Mouse (Mus musculus) CH12.LX (cell line): Measurements from ENCODE around the gene Vta1. TPM values are rescaled to one million over a fixed set of nuclear protein-coding genes. Genes with fewer than 3 reads are reported as not detected.

ENCODE experiments used
- DNase-seq: peaks from one replicate; pipeline ENCODE4 v3.0.0-alpha.2; 2013; ENCODE audit errors: extremely low read depth
- H3K27ac ChIP-seq: 2 replicates; pipeline ENCODE4 v1.5.1; 2012; ENCODE audit warnings: low read depth, mild to moderate bottlenecking, control low read depth, moderate library complexity; ENCODE audit not compliant: insufficient read depth
- H3K27me3 ChIP-seq: replicated peaks from 2 replicates; pipeline ENCODE3; 2012; ENCODE audit warnings: inconsistent platforms
- H3K36me3 ChIP-seq, 2 experiments: replicated peaks in 1 of 2; 2 replicates each; pipeline versions ENCODE3 to v1.6.1; 2012; ENCODE audit warnings: inconsistent platforms in 1 of 2, low read length in 1 of 2, mild to moderate bottlenecking in 1 of 2, mixed read lengths in 1 of 2, moderate library complexity in 1 of 2; ENCODE audit not compliant: control insufficient read depth in 1 of 2, insufficient read depth in 1 of 2
- H3K4me1 ChIP-seq, 2 experiments: 2 replicates each; pipeline ENCODE4 v1.6.1; 2012; ENCODE audit warnings: inconsistent platforms in 1 of 2, moderate library complexity in 1 of 2; ENCODE audit not compliant: insufficient read depth in 2 of 2, control insufficient read depth in 1 of 2
- H3K4me2 ChIP-seq: 2 replicates; pipeline ENCODE4 v1.6.1; 2012; ENCODE audit warnings: low read depth, mild to moderate bottlenecking, control low read depth; ENCODE audit not compliant: poor library complexity, insufficient read depth, severe bottlenecking
- H3K4me3 ChIP-seq, 3 experiments: fragments of 150-350 bp in 1 of 3; sonication (generic) in 1 of 3; replicated peaks in 1 of 3; 2 replicates each; pipeline versions ENCODE3 to v1.5.1; 2011 to 2012; ENCODE audit warnings: low read depth in 2 of 3, low read length in 2 of 3, mild to moderate bottlenecking in 2 of 3, moderate library complexity in 2 of 3, control low read depth in 1 of 3, improper control_type of control experiment in 1 of 3, inconsistent platforms in 1 of 3, mixed read lengths in 1 of 3; ENCODE audit not compliant: poor library complexity in 1 of 3
- H3K79me2 ChIP-seq: replicated peaks from 2 replicates; pipeline ENCODE4 v1.6.1; 2012; ENCODE audit warnings: mild to moderate bottlenecking, moderate library complexity; ENCODE audit not compliant: control insufficient read depth, poor library complexity, insufficient read depth, severe bottlenecking; ENCODE audit errors: extremely low read depth
- H3K9ac ChIP-seq: 2 replicates; pipeline ENCODE4 v1.6.1; 2012; ENCODE audit warnings: low read depth, mild to moderate bottlenecking, control low read depth, moderate library complexity; ENCODE audit not compliant: insufficient read depth
- H3K9me3 ChIP-seq: replicated peaks from 2 replicates; pipeline ENCODE3; 2012; ENCODE audit warnings: low read length, inconsistent platforms, mixed read lengths
- BHLHE40 ChIP-seq: IDR thresholded peaks from 2 replicates; pipeline ENCODE4 v1.6.1; 2011; ENCODE audit warnings: mild to moderate bottlenecking, low read depth, low read length, improper control_type of control experiment
- CHD1 ChIP-seq: IDR thresholded peaks from 2 replicates; pipeline ENCODE4 v1.6.1; 2012; ENCODE audit warnings: low read depth, low read length, improper control_type of control experiment, inconsistent platforms
- CHD2 ChIP-seq: IDR thresholded peaks from 2 replicates; pipeline ENCODE4 v1.6.1; 2011; ENCODE audit warnings: low read length, improper control_type of control experiment
- CTCF ChIP-seq, 2 experiments: IDR thresholded peaks in 1 of 2; conservative IDR thresholded peaks in 1 of 2; 2 replicates each; pipeline ENCODE4 v1.5.1; 2011 to 2012; ENCODE audit warnings: low read depth in 2 of 2, low read length in 2 of 2, improper control_type of control experiment in 1 of 2, inconsistent platforms in 1 of 2, mild to moderate bottlenecking in 1 of 2, moderate library complexity in 1 of 2
- E2F4 ChIP-seq: IDR thresholded peaks from 2 replicates; pipeline ENCODE4 v1.6.1; 2011; ENCODE audit warnings: low read depth, low read length, improper control_type of control experiment; ENCODE audit not compliant: insufficient replicate concordance
- ELF1 ChIP-seq: IDR thresholded peaks from 2 replicates; pipeline ENCODE4 v1.6.1; 2014; ENCODE audit warnings: low read depth, mild to moderate bottlenecking, inconsistent platforms, low read length, improper control_type of control experiment
- EP300 ChIP-seq: IDR thresholded peaks from 2 replicates; pipeline ENCODE4 v1.6.1; 2011; ENCODE audit warnings: low read length, improper control_type of control experiment
- GABPA ChIP-seq: IDR thresholded peaks from 2 replicates; pipeline ENCODE4 v1.6.1; 2012; ENCODE audit warnings: low read depth, low read length, improper control_type of control experiment, inconsistent platforms; ENCODE audit not compliant: insufficient replicate concordance
- HCFC1 ChIP-seq: IDR thresholded peaks from 2 replicates; pipeline ENCODE4 v1.6.1; 2012; ENCODE audit warnings: low read depth, mild to moderate bottlenecking, inconsistent platforms, low read length, improper control_type of control experiment
- IRF4 ChIP-seq: IDR thresholded peaks from 2 replicates; pipeline ENCODE4 v1.6.1; 2014; ENCODE audit warnings: low read depth, mild to moderate bottlenecking, inconsistent platforms, low read length, improper control_type of control experiment
- JUN ChIP-seq: IDR thresholded peaks from 2 replicates; pipeline ENCODE4 v1.6.1; 2011; ENCODE audit warnings: low read depth, mild to moderate bottlenecking, low read length, improper control_type of control experiment, moderate library complexity; ENCODE audit not compliant: insufficient read depth
- KAT2A ChIP-seq: IDR thresholded peaks from 2 replicates; pipeline ENCODE4 v1.6.1; 2012; ENCODE audit warnings: low read length, improper control_type of control experiment, inconsistent platforms; ENCODE audit not compliant: insufficient replicate concordance
- MAFK ChIP-seq: IDR thresholded peaks from 2 replicates; pipeline ENCODE4 v1.6.1; 2011; ENCODE audit warnings: low read length, improper control_type of control experiment; ENCODE audit not compliant: insufficient replicate concordance
- MXI1 ChIP-seq: IDR thresholded peaks from 2 replicates; pipeline ENCODE4 v1.6.1; 2011; ENCODE audit warnings: mild to moderate bottlenecking, low read depth, low read length, improper control_type of control experiment
- MYC ChIP-seq: IDR thresholded peaks from 2 replicates; pipeline ENCODE4 v1.6.1; 2011; ENCODE audit warnings: low read depth, mild to moderate bottlenecking, improper control_type of control experiment, low read length
- NELFE ChIP-seq: IDR thresholded peaks from 2 replicates; pipeline ENCODE4 v1.6.1; 2011; ENCODE audit warnings: low read depth, low read length, improper control_type of control experiment
- NRF1 ChIP-seq: IDR thresholded peaks from 2 replicates; pipeline ENCODE4 v1.6.1; 2014; ENCODE audit warnings: low read depth, mild to moderate bottlenecking, inconsistent platforms, low read length, improper control_type of control experiment, moderate library complexity
- POLR2A ChIP-seq: IDR thresholded peaks from 2 replicates; pipeline ENCODE4 v1.6.1; 2011; ENCODE audit warnings: low read depth, mild to moderate bottlenecking, improper control_type of control experiment, low read length
- POLR2AphosphoS2 ChIP-seq: IDR thresholded peaks from 2 replicates; pipeline ENCODE4 v1.6.1; 2011; ENCODE audit warnings: low read depth, low read length, improper control_type of control experiment
- RAD21 ChIP-seq: IDR thresholded peaks from 2 replicates; pipeline ENCODE4 v1.6.1; 2011; ENCODE audit warnings: low read depth, mild to moderate bottlenecking, low read length, improper control_type of control experiment, moderate library complexity
- RCOR1 ChIP-seq: conservative IDR thresholded peaks from 2 replicates; pipeline ENCODE4 v1.6.1; 2012; ENCODE audit warnings: low read depth, mild to moderate bottlenecking, inconsistent platforms, low read length, improper control_type of control experiment
- SIN3A ChIP-seq: IDR thresholded peaks from 2 replicates; pipeline ENCODE4 v1.6.1; 2012; ENCODE audit warnings: low read length, improper control_type of control experiment, inconsistent platforms
- SMC3 ChIP-seq: IDR thresholded peaks from 2 replicates; pipeline ENCODE4 v1.6.1; 2011; ENCODE audit warnings: low read depth, low read length, improper control_type of control experiment
- TBP ChIP-seq: conservative IDR thresholded peaks from 2 replicates; pipeline ENCODE4 v1.6.1; 2011; ENCODE audit warnings: low read depth, low read length, improper control_type of control experiment
- TCF12 ChIP-seq: IDR thresholded peaks from 2 replicates; pipeline ENCODE4 v1.6.1; 2014; ENCODE audit warnings: low read depth, mild to moderate bottlenecking, inconsistent platforms, low read length, improper control_type of control experiment
- USF1 ChIP-seq: IDR thresholded peaks from 2 replicates; pipeline ENCODE4 v1.6.1; 2014; ENCODE audit warnings: low read depth, mild to moderate bottlenecking, inconsistent platforms, low read length, improper control_type of control experiment
- USF2 ChIP-seq: conservative IDR thresholded peaks from 2 replicates; pipeline ENCODE4 v1.6.1; 2011; ENCODE audit warnings: low read depth, low read length, improper control_type of control experiment
- ZMIZ1 ChIP-seq: IDR thresholded peaks from 2 replicates; pipeline ENCODE4 v1.6.1; 2012; ENCODE audit warnings: low read depth, mild to moderate bottlenecking, inconsistent platforms, low read length, improper control_type of control experiment
- dilution Hi-C: fragments of 300-500 bp; cut with MboI; formaldehyde crosslinking; loops from 2 replicates; pipeline ENCODE4 v1.14.3; 2020; ENCODE audit warnings: low sequenced_read_pairs; ENCODE audit not compliant: extremely low pct_unique_long_range_greater_than_20kb, extremely low pct_ligation_motif_present
- in situ Hi-C: fragments of 300-500 bp; cut with MboI; formaldehyde crosslinking; loops from 3 replicates; pipeline ENCODE4 v1.14.3; 2019; ENCODE audit warnings: low sequenced_read_pairs, low pct_ligation_motif_present, low pct_unique_long_range_greater_than_20kb, mixed read lengths
- polyA plus RNA-seq: library from polyadenylated mRNA; unstranded; fragments of >175 nt; gene quantifications from 2 replicates; pipeline ENCODE4 v1.2.1, GENCODE M21; 2012; ENCODE audit warnings: low read depth; ENCODE audit not compliant: insufficient read length
- total RNA-seq, 2 experiments: library from RNA; depleted of rRNA; stranded (reverse); fragments of 300-350 nt in 1 of 2; fragments of >200 nt in 1 of 2; gene quantifications; 2 replicates each; pipeline ENCODE4 v1.2.3; 2012 to 2014

Vta1 gene
- total and polyA plus RNA-seq, 3 experiments: 50.0 to 91.7 (median 82.1) TPM

GRCm38 (mm10) chr10:14685663-14686062 is 19.7 kb downstream of the Vta1 start:
- in situ Hi-C loops (no loop called here), dilution Hi-C loops (no loop called here)
- Histone ChIP-seq H3K9ac (no peak overlapping the region), H3K9me3 (peaks cover 7% of the 10 kb centered on the region), H3K36me3 (peaks cover 6 to 40% of the 10 kb centered on the region in 2 experiments), H3K4me1 (no peaks in the 10 kb centered on the region), H3K4me2 (no peak overlapping the region), H3K4me3 (no peak overlapping the region), H3K27ac (no peak overlapping the region), H3K79me2 (no peaks in the 10 kb centered on the region), H3K27me3 (no peaks in the 10 kb centered on the region)
- no peak for TF ChIP-seq RCOR1
- TF ChIP-seq KAT2A: no peak
- no peak for TF ChIP-seq ELF1
- TF ChIP-seq CTCF (conservative IDR thresholded peaks at IDR 0.05 in 1 of 2, IDR thresholded peaks at IDR 0.05 in 1 of 2; ENCODE audit: low read depth in 2 of 2, low read length in 2 of 2): peak in 1 of 2 experiments; percentile 24; a peak in 1 of 4 replicates
- TF ChIP-seq POLR2AphosphoS2: no peak
- TF ChIP-seq ZMIZ1: no peak
- no peak for TF ChIP-seq POLR2A
- no peak for DNase-seq

DNA sequence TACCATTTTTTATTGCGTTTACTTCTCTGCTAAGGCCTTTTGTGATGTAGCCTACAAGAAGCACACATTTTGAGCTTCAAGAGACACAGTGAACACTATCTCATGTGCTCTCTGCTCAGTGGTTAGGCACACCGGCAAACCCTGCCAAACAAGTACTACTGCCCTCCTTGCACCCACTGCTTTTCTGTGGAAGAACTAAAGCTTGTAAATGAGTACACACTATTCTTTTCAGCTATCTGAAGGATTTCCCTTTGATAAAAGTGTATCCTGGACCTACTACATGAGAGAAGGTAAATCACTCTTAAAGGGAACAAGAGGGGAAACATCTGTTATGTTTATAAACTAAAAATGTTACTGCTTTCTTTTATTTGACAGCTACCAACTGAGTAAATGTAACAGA is 39.2 kb downstream of the Vta1 start:
- Histone ChIP-seq H3K9ac (no peak overlapping the region), H3K36me3 (peaks cover 21 to 43% of the 10 kb centered on the region in 2 experiments), H3K27me3 (no peaks in the 10 kb centered on the region), H3K4me3 (no peak overlapping the region), H3K27ac (no peak overlapping the region), H3K9me3 (no peaks in the 10 kb centered on the region), H3K4me1 (no peaks in the 10 kb centered on the region), H3K79me2 (no peaks in the 10 kb centered on the region), H3K4me2 (no peak overlapping the region)
- TF ChIP-seq ELF1 (no peak), IRF4 (no peak), RCOR1 (no peak), NRF1 (no peak), RAD21 (no peak), TCF12 (no peak), E2F4 (no peak), USF2 (no peak), GABPA (no peak), USF1 (no peak)
- in situ Hi-C loops (no loop called here), dilution Hi-C loops (no loop called here)
- no peak for DNase-seq

DNA sequence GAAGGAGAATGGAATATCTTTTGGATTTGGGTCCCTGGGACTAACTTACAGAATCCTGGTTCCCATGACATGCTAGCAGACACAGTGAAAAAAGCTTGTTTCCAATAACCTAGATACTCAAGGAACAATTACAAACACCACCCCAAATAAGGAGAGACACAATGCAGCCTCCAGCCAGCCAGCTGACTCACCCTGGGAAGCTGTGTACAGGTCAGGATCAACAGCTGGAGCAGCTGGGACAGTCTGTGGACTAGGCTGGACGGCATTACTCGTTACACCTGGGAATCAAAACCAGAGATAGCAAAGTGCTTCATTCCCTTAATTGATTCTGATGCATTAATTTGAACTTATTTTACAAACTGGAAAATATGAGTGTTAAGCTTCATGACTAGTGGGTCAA is 44.5 kb downstream of the Vta1 start:
- dilution Hi-C loops (no loop called here), in situ Hi-C loops (no loop called here)
- no peaks in the 10 kb centered on the region for H3K79me2 ChIP-seq
- no peaks in the 10 kb centered on the region for H3K9me3 ChIP-seq
- H3K36me3 ChIP-seq: peaks cover 20 to 45% of the 10 kb centered on the region in 2 experiments
- H3K4me3 ChIP-seq: no peak overlapping the region
- no peaks in the 10 kb centered on the region for H3K4me1 ChIP-seq
- DNase-seq: no peak
- H3K27ac ChIP-seq: no peak overlapping the region
- H3K4me2 ChIP-seq: no peak overlapping the region
- H3K9ac ChIP-seq: no peak overlapping the region
- no peaks in the 10 kb centered on the region for H3K27me3 ChIP-seq
- TF ChIP-seq SMC3 (no peak), RAD21 (no peak), HCFC1 (no peak), TBP (no peak), TCF12 (no peak), CHD2 (no peak), SIN3A (no peak), NRF1 (no peak), NELFE (no peak), GABPA (no peak), POLR2A (no peak), MAFK (no peak), EP300 (no peak), BHLHE40 (no peak), RCOR1 (no peak), MYC (no peak), JUN (no peak), ZMIZ1 (no peak), CHD1 (no peak), MXI1 (no peak)
